Mouse (Mus musculus) stomach, embryonic 16.5 days (tissue): Measurements from ENCODE around the gene Stambpl1. TPM values are rescaled to one million over a fixed set of nuclear protein-coding genes. Genes with fewer than 3 reads are reported as not detected.

Experiments
- ATAC-seq: fragments of 200-750 bp; cut with Nextera tagmentation; 2 replicates; pipeline ENCODE4 v1.8.0; 2017; ENCODE audit warnings: moderate number of reproducible peaks, moderate TSS enrichment; ENCODE audit not compliant: insufficient read depth, low FRiP score
- H3K27ac ChIP-seq: fragments of 300-500 bp; sonication (generic); 2 replicates; pipeline ENCODE4 v1.5.1; 2014; ENCODE audit warnings: low read length
- H3K27me3 ChIP-seq: fragments of 300-500 bp; sonication (generic); 2 replicates; pipeline ENCODE4 v1.6.1; 2014; ENCODE audit warnings: low read length, control low read depth, mixed read lengths; ENCODE audit not compliant: control insufficient read depth, insufficient read depth
- H3K36me3 ChIP-seq: fragments of 300-500 bp; sonication (generic); 2 replicates; pipeline ENCODE4 v1.6.1; 2014; ENCODE audit warnings: low read length; ENCODE audit not compliant: control insufficient read depth, insufficient read depth
- H3K4me1 ChIP-seq: fragments of 300-500 bp; sonication (generic); 2 replicates; pipeline ENCODE4 v1.6.1; 2014; ENCODE audit warnings: low read length, control low read depth, mixed read lengths; ENCODE audit not compliant: control insufficient read depth, insufficient read depth
- H3K4me2 ChIP-seq: fragments of 300-500 bp; sonication (generic); 2 replicates; pipeline ENCODE4 v1.6.1; 2014; ENCODE audit warnings: low read depth, low read length, mixed read lengths
- H3K4me3 ChIP-seq: fragments of 300-500 bp; sonication (generic); replicated peaks from 2 replicates; pipeline ENCODE4 v1.5.1; 2014; ENCODE audit warnings: mild to moderate bottlenecking, low read length
- H3K9ac ChIP-seq: fragments of 300-500 bp; sonication (generic); 2 replicates; pipeline ENCODE4 v1.6.1; 2014; ENCODE audit warnings: low read length
- H3K9me3 ChIP-seq: fragments of 300-500 bp; sonication (generic); replicated peaks from 2 replicates; pipeline ENCODE4 v1.6.1; 2016; ENCODE audit warnings: low read length, control low read depth; ENCODE audit not compliant: control insufficient read depth
- WGBS: fragments of 180-500 bp; shearing (Covaris S2); extraction: QIAGEN DNeasy Blood & Tissue Kit; methylation state at CpG from one replicate; pipeline ENCODE4 v1.1.7; 2014; 5-methylcytosine and 5-hydroxymethylcytosine counted together
- polyA plus RNA-seq: library from polyadenylated mRNA; unstranded; fragments of >200 nt; fragmentation: Nextera tagmentation; extraction: Ambion mirVana; gene quantifications from 2 replicates; pipeline ENCODE4 v1.2.1, GENCODE M21; 2015

The Stambpl1 gene
- 12.5 and 13.2 TPM in 2 replicates for polyA plus RNA-seq

DNA sequence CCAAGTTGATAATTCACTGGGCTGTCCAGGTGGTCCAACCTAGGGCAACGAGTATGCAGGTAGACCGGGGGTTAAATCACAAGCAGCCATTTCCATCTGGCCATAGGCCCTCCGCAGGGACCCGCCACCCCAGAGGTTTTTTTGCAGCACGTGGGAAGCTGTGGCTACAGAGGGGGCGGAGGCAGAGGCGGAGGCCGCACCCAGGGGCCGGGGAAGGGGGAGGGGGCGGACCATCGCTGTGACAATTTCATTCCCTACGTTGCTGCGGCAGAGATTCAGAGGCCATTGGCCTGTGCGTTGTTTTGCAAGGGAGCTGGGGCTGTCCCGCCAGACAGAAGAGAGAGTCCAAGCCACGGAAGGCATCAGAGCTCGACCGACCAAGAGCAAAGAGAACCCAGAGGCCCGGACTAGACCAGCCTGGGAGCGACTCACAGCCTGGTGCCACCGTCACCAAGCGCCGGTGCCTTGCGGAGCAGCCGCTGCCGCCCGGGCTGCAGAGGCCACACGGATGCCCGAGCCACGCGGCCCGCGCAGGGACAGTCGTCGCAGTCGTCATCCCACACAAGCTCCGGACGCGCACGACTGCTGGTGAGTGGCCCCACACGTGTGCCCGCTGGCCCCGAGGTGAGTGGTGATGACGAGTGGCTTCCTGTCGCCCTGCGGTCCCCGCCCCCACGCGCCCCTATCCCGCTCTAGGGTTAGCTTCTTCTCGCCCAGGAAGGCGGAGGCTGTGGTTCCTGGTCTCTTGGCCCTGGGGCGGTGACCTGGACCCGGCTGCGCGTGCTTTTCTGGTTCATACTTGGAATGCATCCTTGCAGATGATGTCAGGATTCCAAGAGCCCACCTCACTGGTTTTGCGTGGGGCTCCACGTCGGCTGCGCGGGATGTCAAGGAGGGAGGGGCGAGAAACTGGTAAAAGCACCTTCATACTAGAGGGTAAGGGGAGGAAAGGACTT lies at the start of gene Stambpl1:
Gene Stambpl1, plus strand, starts transcription at position 222 of the 956 bp plus-strand sequence.
- H3K9me3 ChIP-seq, result no peaks in the 10 kb centered on the region
- peak within 1 kb of the TSS; percentile 87 for H3K9ac ChIP-seq
- H3K27ac ChIP-seq, result peak within 1 kb of the TSS; percentile 80
- peak within 1 kb of the TSS; percentile 82 for H3K4me3 ChIP-seq
- under 1% methylated on average over 62 of the region's 62 CpGs for WGBS
- no peaks in the 10 kb centered on the region for H3K27me3 ChIP-seq
- no peaks in the 10 kb centered on the region for H3K4me1 ChIP-seq
- H3K4me2 ChIP-seq, result peak within 1 kb of the TSS; percentile 94
- ATAC-seq, result peak; percentile 90
- no peaks in the 10 kb centered on the region for H3K36me3 ChIP-seq

DNA sequence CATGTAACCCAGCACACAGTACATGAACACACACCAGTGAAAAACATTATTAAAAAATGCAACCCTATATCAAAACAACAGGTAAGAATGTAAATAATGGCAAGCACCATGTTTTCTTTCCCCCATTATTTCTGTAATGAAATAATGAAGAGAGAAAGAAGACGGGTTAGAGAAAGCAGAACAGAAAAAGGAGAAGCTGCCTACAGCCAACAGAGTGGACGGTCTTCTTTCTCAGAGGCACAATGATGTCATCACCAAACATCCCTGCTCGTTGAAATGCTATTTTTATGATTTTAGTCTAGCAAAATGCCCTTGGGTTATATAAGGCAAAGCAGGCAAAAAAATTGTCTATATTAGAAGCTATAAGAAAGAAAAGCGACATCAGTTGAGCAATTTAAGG lies 43.6 kb upstream of the Stambpl1 start:
- no peaks in the 10 kb centered on the region for H3K36me3 ChIP-seq
- no peak for ATAC-seq
- H3K27me3 ChIP-seq, result no peaks in the 10 kb centered on the region
- H3K4me1 ChIP-seq, result no peaks in the 10 kb centered on the region
- no peak overlapping the region for H3K27ac ChIP-seq
- no peak overlapping the region for H3K9ac ChIP-seq
- WGBS, result 65% methylated on average over 4 of the region's 4 CpGs
- H3K9me3 ChIP-seq, result no peaks in the 10 kb centered on the region
- no peak overlapping the region for H3K4me2 ChIP-seq
- H3K4me3 ChIP-seq, result no peak overlapping the region

DNA sequence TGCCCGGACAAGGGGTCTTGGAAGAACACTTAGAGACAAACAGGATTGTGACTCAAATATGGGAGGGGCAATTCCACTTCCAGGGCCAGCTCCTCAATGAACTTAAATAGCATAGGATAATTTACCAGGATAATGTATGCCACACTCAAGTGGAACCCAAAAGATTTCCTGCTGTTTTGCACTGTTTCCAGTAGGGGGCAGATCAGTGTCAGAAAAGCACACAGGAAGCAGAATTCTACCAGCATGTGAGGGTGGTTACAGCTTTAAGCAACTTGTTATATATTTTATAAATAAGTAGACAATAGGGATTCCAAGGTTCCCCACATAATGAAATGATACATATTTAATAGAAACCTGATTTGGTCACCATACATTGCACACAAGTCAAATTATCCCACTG lies 40.1 kb upstream of the Stambpl1 start:
- Histone ChIP-seq H3K4me2 (no peak overlapping the region), H3K27ac (no peak overlapping the region), H3K27me3 (no peaks in the 10 kb centered on the region), H3K4me3 (no peak overlapping the region), H3K9me3 (no peaks in the 10 kb centered on the region), H3K36me3 (no peaks in the 10 kb centered on the region), H3K4me1 (peaks cover 3% of the 10 kb centered on the region; the same call in 1 of the 2 replicates), H3K9ac (no peak overlapping the region)
- no peak for ATAC-seq
- 91% methylated on average over 1 of the region's 1 CpGs for WGBS

DNA sequence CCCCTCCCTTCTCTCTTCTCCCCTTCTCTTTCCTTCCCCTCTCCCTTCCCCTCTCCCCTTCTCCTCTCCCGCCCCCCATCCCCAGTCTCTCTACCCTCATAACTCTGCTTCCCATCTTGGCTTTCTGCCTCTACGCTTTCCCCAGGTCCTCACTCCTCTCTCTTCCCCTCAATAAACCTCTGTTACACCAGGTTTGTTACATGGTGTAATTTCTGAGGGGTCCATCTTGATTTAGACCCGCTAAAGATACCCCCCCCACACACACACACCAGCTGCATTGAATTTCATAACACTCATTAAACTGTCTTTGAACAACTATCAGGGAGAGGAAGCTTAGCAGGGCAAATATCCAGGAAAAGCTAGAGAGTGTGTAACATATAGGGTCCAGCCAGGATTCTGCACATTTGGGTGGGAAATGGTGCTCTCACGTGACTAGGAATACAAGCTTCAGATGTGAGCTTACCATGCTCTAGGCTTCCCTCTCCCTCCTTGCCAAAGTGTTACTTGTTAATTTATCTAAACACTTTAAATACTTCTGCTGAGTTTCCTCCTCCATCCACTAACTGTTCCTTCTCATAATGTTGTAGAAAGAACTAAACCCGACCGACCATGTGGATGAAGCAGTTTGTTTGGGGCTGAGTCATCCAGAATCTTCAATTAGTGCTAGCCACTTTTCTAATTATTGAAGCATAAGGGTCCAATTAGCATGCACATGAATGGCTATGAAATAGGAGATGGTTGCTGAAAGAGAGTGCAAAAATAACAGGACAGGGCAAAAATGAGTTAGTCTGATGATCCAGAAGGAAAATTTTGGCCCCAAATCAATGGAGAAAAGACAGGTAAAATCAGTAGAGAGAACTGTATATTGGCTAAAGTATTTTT lies 38.5 kb upstream of the Stambpl1 start:
- no peaks in the 10 kb centered on the region for H3K9me3 ChIP-seq
- no peaks in the 10 kb centered on the region for H3K36me3 ChIP-seq
- no peak for ATAC-seq
- no peak overlapping the region for H3K4me3 ChIP-seq
- 75% methylated on average over 6 of the region's 6 CpGs for WGBS
- peaks cover 3% of the 10 kb centered on the region; the same call in 1 of the 2 replicates for H3K4me1 ChIP-seq
- no peak overlapping the region for H3K27ac ChIP-seq
- H3K27me3 ChIP-seq, result no peaks in the 10 kb centered on the region
- H3K9ac ChIP-seq, result no peak overlapping the region
- no peak overlapping the region for H3K4me2 ChIP-seq

DNA sequence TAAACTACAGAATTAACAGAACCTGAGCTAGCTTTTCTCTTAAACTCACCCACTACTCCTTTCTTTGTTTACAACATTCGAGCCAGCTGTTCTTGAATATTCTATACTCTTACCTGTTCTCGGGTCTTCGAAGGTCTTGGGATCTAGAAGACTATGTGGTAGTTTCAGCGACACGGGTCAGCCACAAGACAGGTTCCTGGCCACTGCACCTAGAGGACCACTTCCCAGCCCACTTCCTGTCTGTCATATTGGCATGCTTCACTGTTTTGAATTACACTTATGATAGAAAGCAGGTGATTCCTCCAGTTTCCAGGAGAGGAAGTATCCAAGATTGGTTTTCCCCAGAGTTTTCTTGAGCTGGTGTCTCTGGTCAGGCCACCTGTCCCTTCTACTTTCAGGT lies 29.3 kb upstream of the Stambpl1 start:
- H3K4me3 ChIP-seq, result no peak overlapping the region
- 82% methylated on average over 5 of the region's 5 CpGs for WGBS
- ATAC-seq, result no peak
- H3K9me3 ChIP-seq, result no peaks in the 10 kb centered on the region
- H3K27me3 ChIP-seq, result no peaks in the 10 kb centered on the region
- no peak overlapping the region for H3K4me2 ChIP-seq
- no peaks in the 10 kb centered on the region for H3K36me3 ChIP-seq
- no peaks in the 10 kb centered on the region for H3K4me1 ChIP-seq
- no peak overlapping the region for H3K27ac ChIP-seq
- H3K9ac ChIP-seq, result no peak overlapping the region

DNA sequence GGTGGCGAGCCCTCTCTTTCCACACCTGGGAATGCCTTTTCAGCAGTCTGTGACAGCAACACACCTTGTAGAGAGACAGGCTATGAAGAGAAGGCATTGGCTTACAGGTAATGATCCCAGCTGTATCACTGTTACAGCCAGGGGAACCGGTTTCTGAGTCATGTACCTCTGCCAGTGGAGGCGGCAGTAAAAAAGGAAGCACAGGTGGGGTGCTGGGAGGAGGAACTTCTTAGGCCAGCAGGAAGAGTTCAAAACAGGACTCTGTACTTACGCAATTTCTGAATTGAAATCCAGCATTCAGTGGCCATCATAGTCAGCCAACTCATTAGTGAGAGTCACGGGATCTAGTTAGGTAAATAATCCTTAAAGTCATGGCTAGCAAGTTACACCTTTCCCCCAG lies 26.1 kb upstream of the Stambpl1 start, which contains the start of gene Ankrd22:
Gene Ankrd22, minus strand, starts transcription at position 163 of the 400 bp plus-strand sequence.
- Histone ChIP-seq H3K4me2 (0 out of 2 replicates have a peak within 1 kb of the TSS, but pooled peaks have one; percentile 21), H3K27ac (peak within 1 kb of the TSS; percentile 85), H3K9me3 (no peaks in the 10 kb centered on the region), H3K27me3 (no peaks in the 10 kb centered on the region), H3K36me3 (no peaks in the 10 kb centered on the region), H3K9ac (no peak within 1 kb of the TSS), H3K4me1 (no peaks in the 10 kb centered on the region), H3K4me3 (peak within 1 kb of the TSS; percentile 28; the same call in 1 of the 2 replicates)
- ATAC-seq, result peak; percentile 94
- 53% methylated on average over 5 of the region's 5 CpGs for WGBS

DNA sequence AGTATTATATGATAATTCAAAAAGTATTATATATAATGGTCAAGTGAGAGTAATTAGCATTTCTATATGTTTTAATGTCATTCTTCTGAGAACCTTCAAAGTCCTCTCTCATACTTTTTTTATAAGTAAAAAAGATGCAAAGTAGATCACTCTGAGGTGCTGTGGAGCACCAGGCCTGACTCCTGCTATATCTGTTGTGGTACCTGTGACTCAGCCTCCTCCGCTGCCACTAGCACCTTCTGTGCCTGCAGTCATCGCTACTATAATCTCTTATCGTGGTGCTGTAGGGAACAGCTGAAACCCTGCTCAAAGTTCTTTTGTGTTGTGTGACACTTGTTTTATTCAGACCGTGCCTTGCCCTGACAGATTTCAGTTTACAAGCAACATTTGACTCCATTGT lies 25.6 kb upstream of the Stambpl1 start:
- no peak overlapping the region for H3K9ac ChIP-seq
- H3K27me3 ChIP-seq, result no peaks in the 10 kb centered on the region
- H3K9me3 ChIP-seq, result no peaks in the 10 kb centered on the region
- no peak; the same call in 1 of the 2 replicates for ATAC-seq
- peak overlapping the region; percentile 49; the same call in 1 of the 2 replicates for H3K27ac ChIP-seq
- H3K36me3 ChIP-seq, result no peaks in the 10 kb centered on the region
- 60% methylated on average over 4 of the region's 4 CpGs for WGBS
- no peak overlapping the region for H3K4me2 ChIP-seq
- no peak overlapping the region for H3K4me3 ChIP-seq
- H3K4me1 ChIP-seq, result no peaks in the 10 kb centered on the region

DNA sequence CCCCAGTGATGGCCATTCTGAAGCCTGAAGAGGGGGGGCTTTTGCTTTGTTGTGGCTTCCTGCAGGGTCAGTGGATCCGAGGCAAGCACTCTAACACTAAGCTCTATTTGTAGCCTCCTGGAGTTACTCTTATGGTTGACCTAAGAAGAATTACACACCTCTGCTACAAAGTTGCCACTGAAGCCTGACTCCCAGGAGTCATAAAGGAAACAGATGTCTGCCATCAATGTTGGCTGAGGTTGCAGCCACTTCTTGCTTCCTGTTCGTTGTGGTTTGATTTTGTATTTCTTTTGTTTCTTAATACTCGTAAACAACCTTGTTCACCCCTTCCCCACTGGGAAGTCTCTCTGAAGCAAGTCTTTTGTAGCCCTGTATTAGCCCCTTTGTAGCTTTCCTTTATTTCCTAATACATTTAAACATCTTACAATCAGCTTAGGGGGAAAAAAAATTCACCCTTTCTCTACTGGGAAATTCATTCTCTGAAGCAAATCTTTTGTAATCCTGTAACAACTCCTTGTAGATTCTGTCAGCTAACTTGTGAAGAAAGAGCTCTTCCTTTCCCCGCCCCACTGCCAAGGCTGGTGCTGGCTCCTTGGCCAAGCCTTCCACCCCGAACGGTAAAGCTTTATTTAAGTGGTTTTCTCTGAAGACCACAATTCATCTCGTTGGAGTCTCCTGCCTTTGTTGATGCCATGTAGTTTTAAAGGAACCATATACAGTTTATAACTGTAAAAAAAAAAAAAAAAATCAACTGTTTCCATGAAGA lies 23.9 kb upstream of the Stambpl1 start:
- H3K4me3 ChIP-seq, result no peak overlapping the region
- no peak for ATAC-seq
- H3K27ac ChIP-seq, result no peak overlapping the region
- no peak overlapping the region for H3K4me2 ChIP-seq
- H3K4me1 ChIP-seq, result no peaks in the 10 kb centered on the region
- WGBS, result 48% methylated on average over 7 of the region's 7 CpGs
- no peaks in the 10 kb centered on the region for H3K27me3 ChIP-seq
- no peaks in the 10 kb centered on the region for H3K9me3 ChIP-seq
- no peak overlapping the region for H3K9ac ChIP-seq
- no peaks in the 10 kb centered on the region for H3K36me3 ChIP-seq
